Mouse (Mus musculus): ENCODE results near the gene Depdc1b. TPM values are rescaled to one million over a fixed set of nuclear protein-coding genes. Genes with fewer than 3 reads are reported as not detected.

Gene Depdc1b
- 1 to 10 TPM; 1.7 to 1.9 TPM for total RNA-seq (2023)

DNA sequence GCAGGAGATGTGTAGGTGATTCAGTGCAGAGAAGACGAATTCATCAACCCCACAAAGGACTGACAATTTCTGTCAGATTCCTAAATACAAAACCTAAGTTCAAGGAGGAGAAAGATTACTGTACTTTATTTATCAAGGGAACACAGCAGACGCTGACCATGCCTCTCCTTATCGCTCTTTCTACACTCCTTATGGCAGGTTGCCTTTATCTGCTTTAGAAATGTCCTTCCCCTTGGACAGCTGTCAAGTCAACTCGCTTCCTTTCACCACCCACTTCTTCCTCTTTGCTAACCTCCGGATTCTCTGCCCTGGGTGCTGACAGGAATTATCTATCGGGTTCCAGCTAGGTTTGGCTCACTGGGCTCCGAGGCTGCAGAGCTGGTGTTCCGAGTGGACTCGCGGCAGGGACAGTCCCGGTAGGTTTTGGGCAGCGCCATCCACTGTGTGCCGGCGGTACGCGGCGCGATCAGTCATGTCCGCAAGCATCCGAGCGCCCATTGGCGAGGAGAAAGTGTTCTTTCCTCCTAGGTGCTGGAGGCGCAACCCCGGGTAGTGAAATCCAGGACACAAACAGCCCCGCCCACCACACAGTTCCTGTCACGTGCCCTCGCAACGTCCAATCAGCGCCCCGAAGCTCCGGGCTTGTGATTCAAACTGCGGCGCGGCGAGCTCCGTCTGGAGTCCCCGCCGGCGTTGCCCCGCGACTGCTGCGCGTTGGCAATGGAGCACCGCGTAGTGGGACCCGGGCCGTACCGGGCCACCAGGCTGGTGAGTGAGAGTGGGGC is at the start of gene Depdc1b:
Gene Depdc1b, plus strand, starts transcription at position 631 of the 785 bp plus-strand sequence.

DNA sequence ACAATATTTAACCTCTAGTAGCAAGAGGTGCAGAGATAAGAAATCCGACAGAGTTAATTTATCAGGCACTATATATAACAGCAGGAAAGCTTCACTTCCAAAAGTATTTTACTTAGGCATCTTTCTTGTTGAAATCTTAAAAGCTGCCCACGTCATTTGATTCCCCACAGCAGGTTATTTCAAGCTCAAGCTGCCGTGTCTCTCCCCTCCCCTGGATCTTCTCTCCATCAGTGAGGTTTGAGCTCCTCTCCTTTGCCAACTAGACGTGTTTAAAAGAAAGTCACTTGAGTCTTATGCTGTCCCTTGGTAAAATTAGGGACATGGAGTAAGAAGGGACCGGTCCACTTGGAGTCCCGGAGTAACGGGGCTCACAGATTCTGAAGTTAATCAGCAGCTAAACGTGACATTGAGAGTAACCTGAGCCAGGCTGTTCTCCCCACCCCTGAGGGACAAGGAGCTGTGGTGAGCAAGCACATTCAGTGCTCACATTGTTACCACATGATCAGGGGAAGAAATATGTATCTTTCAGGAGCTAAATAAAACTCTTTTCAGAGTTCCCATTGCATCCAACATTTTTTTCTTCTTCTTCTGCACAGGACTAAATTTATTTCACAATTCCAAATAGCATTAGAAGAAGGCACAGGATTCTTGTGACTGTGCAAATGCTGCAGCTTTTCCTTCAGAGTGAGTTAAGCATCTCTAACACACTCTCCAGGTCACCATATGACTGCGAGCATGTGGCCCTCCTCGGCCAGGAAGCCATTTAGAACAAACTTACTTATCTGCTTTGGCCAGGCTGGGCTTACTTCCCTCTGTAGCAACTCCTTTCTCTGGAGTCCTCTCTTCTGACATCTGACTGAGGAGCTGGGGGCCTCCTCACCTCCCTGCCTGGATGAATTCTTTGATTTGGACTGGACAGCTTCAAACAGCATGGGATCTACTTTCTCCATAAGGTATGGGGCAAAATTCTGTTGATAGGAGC is 133.3 kb downstream of the Depdc1b start, which contains the start of gene Pde4d:
Gene Pde4d, plus strand, starts transcription at position 833 of the 982 bp plus-strand sequence.

Other genes starting within 250 kb of the Depdc1b start
- 1 to 10 TPM; 4.7 to 8.3 TPM for gene Ndufaf2, start 157.7 kb upstream of the Depdc1b start, total RNA-seq (2023)
- 1 to 10 TPM; 8.6 to 9.2 TPM for gene Ercc8, start 157.6 kb upstream of the Depdc1b start, total RNA-seq (2023)
- gene Elovl7, start 101.9 kb upstream of the Depdc1b start, total RNA-seq (2023): 1 to 10 TPM in 1 of 2 experiments, under 1 TPM in 1; 0.73 to 1.5 TPM
- gene Pde4d, start 133.6 kb downstream of the Depdc1b start, total RNA-seq (2023): 1 to 10 TPM; 5.2 to 6.2 TPM

Measured in monocyte, adult 59 days (primary cell).